Mouse (Mus musculus) limb, embryonic 11.5 days (tissue): Measurements from ENCODE around the gene Abo. TPM values are rescaled to one million over a fixed set of nuclear protein-coding genes. Genes with fewer than 3 reads are reported as not detected.

Source experiments
- ATAC-seq: fragments of 200-750 bp; cut with Nextera tagmentation; 2 replicates; pipeline ENCODE4 v1.8.0; 2017; ENCODE audit warnings: low read depth; ENCODE audit not compliant: insufficient number of reproducible peaks, low FRiP score, low TSS enrichment
- DNase-seq: peaks from one replicate; pipeline ENCODE4 v3.0.0-alpha.2; 2015; ENCODE audit warnings: low spot score
- H3K27ac ChIP-seq: fragments of 300-500 bp; sonication (generic); replicated peaks from 2 replicates; pipeline ENCODE4 v1.5.1; 2014; ENCODE audit warnings: low read depth, mild to moderate bottlenecking, low read length
- H3K27me3 ChIP-seq: fragments of 300-500 bp; sonication (generic); 2 replicates; pipeline ENCODE4 v1.6.1; 2014; ENCODE audit warnings: mild to moderate bottlenecking, low read length, mixed read lengths; ENCODE audit not compliant: control insufficient read depth, insufficient read depth
- H3K36me3 ChIP-seq: fragments of 300-500 bp; sonication (generic); 2 replicates; pipeline ENCODE4 v1.6.1; 2014; ENCODE audit warnings: mild to moderate bottlenecking, low read length, moderate library complexity, mixed read lengths; ENCODE audit not compliant: control insufficient read depth, insufficient read depth
- H3K4me1 ChIP-seq: fragments of 300-500 bp; sonication (generic); 2 replicates; pipeline ENCODE4 v1.6.1; 2014; ENCODE audit warnings: low read length, mixed read lengths; ENCODE audit not compliant: control insufficient read depth, insufficient read depth
- H3K4me2 ChIP-seq: fragments of 300-500 bp; sonication (generic); 2 replicates; pipeline ENCODE4 v1.6.1; 2014; ENCODE audit warnings: low read depth, mild to moderate bottlenecking, moderate library complexity; ENCODE audit not compliant: severe bottlenecking
- H3K4me3 ChIP-seq: fragments of 300-500 bp; sonication (generic); 2 replicates; pipeline ENCODE4 v1.5.1; 2014; ENCODE audit warnings: low read depth, low read length
- H3K9ac ChIP-seq: fragments of 300-500 bp; sonication (generic); 2 replicates; pipeline ENCODE4 v1.6.1; 2014; ENCODE audit warnings: mild to moderate bottlenecking, low read length
- H3K9me3 ChIP-seq: fragments of 300-500 bp; sonication (generic); 2 replicates; pipeline ENCODE4 v1.6.1; 2016; ENCODE audit warnings: low read length; ENCODE audit not compliant: control insufficient read depth
- WGBS: fragments of 180-500 bp; shearing (Covaris S2); extraction: QIAGEN DNeasy Blood & Tissue Kit; methylation state at CpG from one replicate; pipeline ENCODE4 v1.1.7; 2014; 5-methylcytosine and 5-hydroxymethylcytosine counted together
- polyA plus RNA-seq: library from polyadenylated mRNA; unstranded; fragments of >200 nt; fragmentation: Nextera tagmentation; extraction: Ambion mirVana; gene quantifications from 2 replicates; pipeline ENCODE4 v1.2.1, GENCODE M21; 2014

Abo gene
- polyA plus RNA-seq, 1 experiment from 2014 or later, result not detected

DNA sequence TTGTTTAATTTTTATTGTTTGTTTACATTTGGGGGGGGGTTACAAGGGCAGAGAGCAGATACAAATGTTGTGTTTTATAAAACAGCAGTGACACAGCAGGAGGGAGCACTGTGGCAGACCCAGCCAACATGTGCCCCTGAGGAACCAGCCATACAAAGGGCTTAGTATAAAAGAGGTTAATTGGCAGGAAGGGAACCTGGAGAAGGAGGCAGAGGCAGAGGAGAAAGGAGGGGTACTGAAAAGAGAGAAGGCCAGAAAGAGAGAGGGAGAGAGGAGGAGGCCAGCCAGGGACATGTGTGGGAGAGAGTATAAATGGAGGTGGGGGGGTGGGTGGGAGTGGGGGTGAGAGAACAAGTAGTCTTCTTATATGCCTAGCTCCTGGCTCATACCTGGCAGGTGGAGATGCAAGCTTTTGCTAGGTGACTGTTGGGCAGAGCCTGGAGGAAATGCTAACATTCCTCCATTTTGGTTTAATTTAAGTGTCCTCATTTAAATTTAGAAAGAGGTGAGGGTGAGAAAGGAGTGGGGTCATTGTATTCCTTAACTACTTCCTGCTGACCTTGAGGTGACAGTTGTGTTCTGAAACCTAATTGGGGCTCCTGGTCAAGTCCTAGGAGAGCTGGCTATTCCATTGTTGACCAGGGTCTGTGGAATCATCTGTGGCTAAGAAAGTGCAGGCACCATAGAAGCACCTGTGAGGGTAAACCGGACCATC is 37.4 kb downstream of the Abo start:
- Histone ChIP-seq H3K27me3 (no peaks in the 10 kb centered on the region), H3K9me3 (no peaks in the 10 kb centered on the region), H3K27ac (no peak overlapping the region), H3K9ac (no peak overlapping the region), H3K4me2 (no peak overlapping the region), H3K4me3 (no peak overlapping the region), H3K4me1 (no peaks in the 10 kb centered on the region), H3K36me3 (no peaks in the 10 kb centered on the region)
- DNase-seq, result no peak
- WGBS, result 90% methylated on average over 1 of the region's 1 CpGs
- ATAC-seq, result no peak

Other genes starting within 250 kb of the Abo start
- 42.4 and 45.1 TPM in 2 replicates for gene Fam69b, start 236.5 kb downstream of the Abo start, polyA plus RNA-seq
- not detected in 2 replicates for gene Lcn4, start 193.7 kb downstream of the Abo start, polyA plus RNA-seq
- gene Surf6, start 37.9 kb upstream of the Abo start, polyA plus RNA-seq, result 15.2 and 16.9 TPM in 2 replicates
- 46.7 and 50.7 TPM in 2 replicates for gene Med22, start 45.7 kb upstream of the Abo start, polyA plus RNA-seq
- gene Rpl7a, start 45.8 kb upstream of the Abo start, polyA plus RNA-seq, result 757 and 772 TPM in 2 replicates
- gene Surf2, start 51.4 kb upstream of the Abo start, polyA plus RNA-seq, result 42.2 and 45.1 TPM in 2 replicates
- 45.0 and 47.8 TPM in 2 replicates for gene Surf1, start 51.6 kb upstream of the Abo start, polyA plus RNA-seq
- gene Surf4, start 68.9 kb upstream of the Abo start, polyA plus RNA-seq, result 194 and 195 TPM in 2 replicates
- gene Stkld1, start 69.1 kb upstream of the Abo start, polyA plus RNA-seq, result 0.08 TPM in 1 of 2 replicates, not detected in the other
- 63.0 and 66.3 TPM in 2 replicates for gene Rexo4, start 99.4 kb upstream of the Abo start, polyA plus RNA-seq
- 0.05 and 0.06 TPM in 2 replicates for gene Adamts13, start 108.4 kb upstream of the Abo start, polyA plus RNA-seq
- gene Cacfd1, start 144.9 kb upstream of the Abo start, polyA plus RNA-seq, result 86.7 and 92.9 TPM in 2 replicates
- gene Slc2a6, start 163.0 kb upstream of the Abo start, polyA plus RNA-seq, result 0.72 and 1.3 TPM in 2 replicates
- gene Mymk, start 207.2 kb upstream of the Abo start, polyA plus RNA-seq, result 5.7 and 6.2 TPM in 2 replicates
- 9.4 and 10.2 TPM in 2 replicates for gene Adamtsl2, start 214.4 kb upstream of the Abo start, polyA plus RNA-seq